Comparison of ENCODE assay signal across 29 mouse cellular contexts in the genomic region with DNA sequence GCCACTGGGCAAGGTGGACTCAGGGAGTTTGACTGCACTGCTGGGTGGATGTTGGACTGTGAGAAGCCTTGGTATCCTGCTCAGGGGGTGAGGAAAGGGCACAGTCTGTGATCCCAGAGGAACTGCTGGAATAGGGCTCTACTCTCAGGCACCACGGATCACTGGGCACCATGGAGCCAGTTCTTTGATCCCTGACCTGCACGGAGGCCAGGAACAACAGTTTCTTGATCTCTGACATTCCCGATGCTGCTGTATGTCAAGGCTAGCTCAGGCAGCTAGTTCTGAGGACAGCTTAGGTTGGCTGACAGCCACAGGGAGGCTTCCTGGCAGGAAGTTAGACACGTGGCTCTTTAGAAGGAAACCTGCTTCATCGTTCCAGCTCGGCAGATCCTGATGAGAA.
A peak's percentile ranks its signal among the peaks of the same experiment; 100 is the strongest.
DNase-seq lines count a peak whose midpoint lies in the region; ATAC-seq and TF ChIP-seq lines count a peak whose summit lies in the region.
"Had no signal": no experiment of that assay in that cellular context is flagged by ENCODE, and none has a peak within 500 bp of the region (broad histone marks: within the 10 kb centered on the region; RNA-seq: fewer than 3 reads in every experiment).

No protein-coding gene starts in this region.

- ATAC-seq in heart, postnatal 0 days (ENCODE audit: insufficient read depth, low read depth) = no peak
- 0 out of 2 replicates have a peak, but pooled peaks have one; percentile 29 for ATAC-seq in neural tube, embryonic 12.5 days (ENCODE audit: low FRiP score, low read depth)
- ATAC-seq in kidney, embryonic 15.5 days (replicated peaks; ENCODE audit: low FRiP score) = peak; percentile 79
- ATAC-seq: forebrain, embryonic 16.5 days; intestine, postnatal 0 days; liver, embryonic 12.5 days; liver, postnatal 0 days; midbrain, embryonic 13.5 days had no signal

- WGBS in heart, postnatal 0 days = 37% methylated on average over 6 of the region's 6 CpGs
- 26% methylated on average over 6 of the region's 6 CpGs for WGBS in heart, adult 2 months
- WGBS in neural tube, embryonic 12.5 days = 74% methylated on average over 6 of the region's 6 CpGs
- 24% methylated on average over 6 of the region's 6 CpGs for WGBS in kidney, embryonic 15.5 days

- H3K9me3 ChIP-seq in heart, postnatal 0 days (replicated peaks; ENCODE audit: control insufficient read depth, low read length) = no peaks in the 10 kb centered on the region
- H3K9me3 ChIP-seq in neural tube, embryonic 12.5 days = no peaks in the 10 kb centered on the region
- H3K9me3 ChIP-seq in kidney, embryonic 15.5 days (replicated peaks) = no peaks in the 10 kb centered on the region
- H3K9me3 ChIP-seq: heart, embryonic 15.5 days; hindbrain, embryonic 13.5 days; liver, embryonic 12.5 days; midbrain, embryonic 13.5 days; neural tube, embryonic 13.5 days had no signal

- no peaks in the 10 kb centered on the region for H3K4me1 ChIP-seq in heart, postnatal 0 days (ENCODE audit: control insufficient read depth, insufficient read depth)
- H3K4me1 ChIP-seq in heart, adult 2 months (ENCODE audit: control insufficient read depth, insufficient read depth, low read length) = no peaks in the 10 kb centered on the region
- H3K4me1 ChIP-seq in neural tube, embryonic 12.5 days = no peaks in the 10 kb centered on the region
- no peaks in the 10 kb centered on the region for H3K4me1 ChIP-seq in kidney, embryonic 15.5 days
- H3K4me1 ChIP-seq: heart, embryonic 15.5 days; hindbrain, embryonic 13.5 days; liver, embryonic 12.5 days; midbrain, embryonic 13.5 days; neural tube, embryonic 13.5 days had no signal

- TF ChIP-seq EP300 in heart, postnatal 0 days (IDR thresholded peaks at IDR 0.05; ENCODE audit: low read depth) = no peak
- TF ChIP-seq EP300 in heart, adult 2 months (IDR thresholded peaks at IDR 0.05; ENCODE audit: insufficient read depth, low read depth, low read length) = no peak

- peak; percentile 8 for DNase-seq in heart, postnatal 0 days (ENCODE audit: low spot score)
- no peak for DNase-seq in heart, adult 2 months
- no peak for DNase-seq in neural tube, embryonic 10.5 days (ENCODE audit: extremely low spot score, low spot score)
- peak; percentile 48 to 64 for DNase-seq in kidney, postnatal 36 days
- no peak for DNase-seq in ovary, postnatal 10 days (ENCODE audit: low spot score)
- DNase-seq in cerebellum, adult 8-10 months = no peak
- DNase-seq: adrenal gland, postnatal 25 days; B cell, adult 2 months; cerebellum, adult 11-12 months; cerebellum, postnatal 36 days; gastrocnemius, adult 2 months; gastrocnemius, postnatal 36 days; heart, postnatal 4 days; left cerebral cortex, postnatal 4 days; liver, postnatal 0 days; lung, postnatal 4 days; retina, postnatal 1 day; right cerebral cortex, postnatal 14 days; thymus, postnatal 14 days had no signal

- no peak overlapping the region for H3K27ac ChIP-seq in heart, postnatal 0 days (ENCODE audit: low read depth)
- no peak overlapping the region for H3K27ac ChIP-seq in heart, adult 2 months
- H3K27ac ChIP-seq in neural tube, embryonic 12.5 days = no peak overlapping the region
- H3K27ac ChIP-seq in kidney, embryonic 15.5 days = no peak overlapping the region
- H3K27ac ChIP-seq: gastrocnemius, adult 2 months; heart, embryonic 15.5 days; hindbrain, embryonic 13.5 days; liver, embryonic 12.5 days; midbrain, embryonic 13.5 days; neural tube, embryonic 13.5 days had no signal

- H3K4me2 ChIP-seq in heart, postnatal 0 days (ENCODE audit: low read depth, low read length) = no peak overlapping the region
- H3K4me2 ChIP-seq in neural tube, embryonic 12.5 days (replicated peaks) = no peak overlapping the region
- no peak overlapping the region for H3K4me2 ChIP-seq in kidney, embryonic 15.5 days
- H3K4me2 ChIP-seq: heart, embryonic 15.5 days; hindbrain, embryonic 13.5 days; liver, embryonic 12.5 days; midbrain, embryonic 13.5 days; neural tube, embryonic 13.5 days had no signal

- H3K36me3 ChIP-seq in heart, postnatal 0 days (replicated peaks; ENCODE audit: control insufficient read depth, insufficient read depth, low read length) = no peaks in the 10 kb centered on the region
- no peaks in the 10 kb centered on the region for H3K36me3 ChIP-seq in heart, adult 2 months (ENCODE audit: control insufficient read depth, insufficient read depth, low read length)
- no peaks in the 10 kb centered on the region for H3K36me3 ChIP-seq in neural tube, embryonic 12.5 days
- no peaks in the 10 kb centered on the region for H3K36me3 ChIP-seq in kidney, embryonic 15.5 days
- H3K36me3 ChIP-seq: heart, embryonic 15.5 days; hindbrain, embryonic 13.5 days; liver, embryonic 12.5 days; midbrain, embryonic 13.5 days; neural tube, embryonic 13.5 days had no signal

- no peak for TF ChIP-seq CTCF in heart, postnatal 0 days (IDR thresholded peaks at IDR 0.05; ENCODE audit: low read depth)
- no peak for TF ChIP-seq CTCF in heart, adult 2 months (IDR thresholded peaks at IDR 0.05)

- no peaks in the 10 kb centered on the region for H3K79me2 ChIP-seq in heart, adult 2 months (replicated peaks; ENCODE audit: control insufficient read depth, insufficient read depth, low read length)

- H3K4me3 ChIP-seq in heart, postnatal 0 days (ENCODE audit: low read depth, low read length) = no peak overlapping the region
- H3K4me3 ChIP-seq in heart, adult 2 months = no peak overlapping the region
- H3K4me3 ChIP-seq in neural tube, embryonic 12.5 days = no peak overlapping the region
- H3K4me3 ChIP-seq in kidney, embryonic 15.5 days (replicated peaks) = no peak overlapping the region
- H3K4me3 ChIP-seq: erythroblast, embryonic 14.5 days; gastrocnemius, adult 2 months; heart, embryonic 15.5 days; hindbrain, embryonic 13.5 days; liver, embryonic 12.5 days; midbrain, embryonic 13.5 days; neural tube, embryonic 13.5 days had no signal

- H3K9ac ChIP-seq in heart, postnatal 0 days (replicated peaks; ENCODE audit: low read depth, low read length) = no peak overlapping the region
- no peak overlapping the region for H3K9ac ChIP-seq in heart, adult 2 months (ENCODE audit: low read depth, low read length)
- no peak overlapping the region for H3K9ac ChIP-seq in neural tube, embryonic 12.5 days
- H3K9ac ChIP-seq in kidney, embryonic 15.5 days = no peak overlapping the region
- H3K9ac ChIP-seq: heart, embryonic 15.5 days; hindbrain, embryonic 13.5 days; liver, embryonic 12.5 days; liver, postnatal 0 days; midbrain, embryonic 13.5 days; neural tube, embryonic 13.5 days had no signal

- intact Hi-C loops in heart, adult 2 months (cut with DNase I) = no loop called here

- H3K27me3 ChIP-seq in heart, postnatal 0 days (ENCODE audit: control insufficient read depth, insufficient read depth, low read length) = no peaks in the 10 kb centered on the region
- no peaks in the 10 kb centered on the region for H3K27me3 ChIP-seq in heart, adult 2 months (ENCODE audit: control insufficient read depth, insufficient read depth, low read length)
- H3K27me3 ChIP-seq in neural tube, embryonic 12.5 days (replicated peaks) = no peaks in the 10 kb centered on the region
- no peaks in the 10 kb centered on the region for H3K27me3 ChIP-seq in kidney, embryonic 15.5 days
- H3K27me3 ChIP-seq: heart, embryonic 15.5 days; hindbrain, embryonic 13.5 days; liver, embryonic 12.5 days; midbrain, embryonic 13.5 days; neural tube, embryonic 13.5 days had no signal

- no peak for TF ChIP-seq POLR2A in heart, adult 2 months (IDR thresholded peaks at IDR 0.05; ENCODE audit: insufficient read depth, low read depth, low read length)

Comparison
In these comparisons a context has a peak if more than half of its experiments do, and no peak if none do; other contexts are left out.
1. DNase-seq: peak in heart, postnatal 0 days (single experiment) and kidney, postnatal 36 days (2 of 2); none in heart, adult 2 months (0 of 2), neural tube, embryonic 10.5 days (single experiment), ovary, postnatal 10 days (single experiment) and cerebellum, adult 8-10 months (single experiment).